Mouse (Mus musculus) stomach, adult 2 months (tissue): ENCODE measurements around the gene Btbd35f18. TPM values are rescaled to one million over a fixed set of nuclear protein-coding genes. Genes with fewer than 3 reads are reported as not detected.

ENCODE experiments used
- polyA plus RNA-seq: library from polyadenylated mRNA; depleted of rRNA; stranded (reverse); fragments of >200 nt; gene quantifications from 2 replicates; pipeline ENCODE4 v1.2.3, GENCODE M21; 2012; rRNA removed

The Btbd35f18 gene
- not detected in 2 replicates for polyA plus RNA-seq

DNA sequence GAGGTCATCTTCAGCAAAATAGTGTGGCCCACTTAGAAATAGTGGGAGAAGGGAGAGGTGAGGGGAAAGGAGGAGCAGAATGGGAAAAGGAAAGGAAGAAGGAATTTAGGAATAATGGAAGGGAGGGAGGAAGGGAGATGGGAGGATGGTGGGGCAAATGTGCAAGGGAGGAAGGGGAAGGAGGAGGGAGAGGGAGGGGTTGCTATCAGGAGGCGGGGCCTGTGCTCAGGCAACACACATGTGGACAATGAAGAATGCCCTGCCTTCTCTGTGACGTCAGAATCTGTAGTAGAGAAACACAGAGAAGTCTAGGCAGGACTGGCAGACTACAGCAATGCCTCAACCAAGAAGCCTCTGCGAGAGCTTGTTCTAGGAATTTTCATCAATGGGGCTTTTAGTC lies at the start of gene Btbd35f18:
Gene Btbd35f18, plus strand, starts transcription at position 301 of the 400 bp plus-strand sequence.

Other genes starting within 250 kb of the Btbd35f18 start
- not detected in 2 replicates for gene Btbd35f10, start 52.7 kb downstream of the Btbd35f18 start, polyA plus RNA-seq